Mouse (Mus musculus): ENCODE results near the gene Rps6.
A peak's percentile ranks its signal among the peaks of the same experiment; 100 is the strongest.
"Not testable (repeated sequence)": the region's sequence is repeated elsewhere in the genome, so short reads cannot be mapped to it uniquely, and the experiment has no call there.

Gene Rps6

GRCm38 (mm10) chr4:86852018-86852417, 5.2 kb downstream of the Rps6 start:
- no peak for DNase-seq (ENCODE audit: low read depth, low spot score)

GRCm38 (mm10) chr4:86851331-86851730, 5.9 kb downstream of the Rps6 start:
- DNase-seq (ENCODE audit: low read depth, low spot score): no peak

GRCm38 (mm10) chr4:86847246-86847645, 10.0 kb downstream of the Rps6 start:
- no peak for DNase-seq (ENCODE audit: low read depth, low spot score)

- no peak for DNase-seq (ENCODE audit: low read depth, low spot score)
These were observed 11.8 kb downstream of the Rps6 start for GRCm38 (mm10) chr4:86845384-86845783.

GRCm38 (mm10) chr4:86841141-86841540, 16.1 kb downstream of the Rps6 start:
- DNase-seq (ENCODE audit: low read depth, low spot score): not testable (repeated sequence)

GRCm38 (mm10) chr4:86831896-86832295, 25.3 kb downstream of the Rps6 start:
- DNase-seq (ENCODE audit: low read depth, low spot score): no peak

- no peak for DNase-seq (ENCODE audit: low read depth, low spot score)
These were observed 32.1 kb downstream of the Rps6 start for GRCm38 (mm10) chr4:86825143-86825542.

- peak; percentile 17 for DNase-seq (ENCODE audit: low read depth, low spot score)
These were observed 34.0 kb downstream of the Rps6 start for GRCm38 (mm10) chr4:86823169-86823568.

- no peak for DNase-seq (ENCODE audit: low read depth, low spot score)
These were observed 42.4 kb downstream of the Rps6 start for GRCm38 (mm10) chr4:86814850-86815249.

- no peak for DNase-seq (ENCODE audit: low read depth, low spot score)
These were observed 46.6 kb downstream of the Rps6 start for GRCm38 (mm10) chr4:86810604-86811003.
